Mouse (Mus musculus) heart, embryonic 14.5 days (tissue): ENCODE results near the gene Clic1. TPM values are rescaled to one million over a fixed set of nuclear protein-coding genes. Genes with fewer than 3 reads are reported as not detected.

Source experiments
- ATAC-seq: fragments of 200-750 bp; cut with Nextera tagmentation; 2 replicates; pipeline ENCODE4 v1.8.0; 2017; ENCODE audit warnings: low read depth, moderate TSS enrichment; ENCODE audit not compliant: insufficient number of reproducible peaks, insufficient read depth, low FRiP score
- H3K27ac ChIP-seq, 2 experiments: fragments of 200-500 bp in 1 of 2; fragments of 300-500 bp in 1 of 2; sonication (generic) in 1 of 2; replicated peaks in 1 of 2; 2 replicates each; pipeline ENCODE4 v1.5.1; 2012 to 2014; ENCODE audit warnings: low read depth in 2 of 2, low read length in 2 of 2, control low read depth in 1 of 2, mild to moderate bottlenecking in 1 of 2, mixed read lengths in 1 of 2; ENCODE audit not compliant: control insufficient read depth in 1 of 2, insufficient read depth in 1 of 2
- H3K27me3 ChIP-seq: fragments of 300-500 bp; sonication (generic); 2 replicates; pipeline ENCODE4 v1.6.1; 2014; ENCODE audit warnings: mild to moderate bottlenecking, low read length, control low read depth; ENCODE audit not compliant: control insufficient read depth, insufficient read depth
- H3K36me3 ChIP-seq: fragments of 300-500 bp; sonication (generic); 2 replicates; pipeline ENCODE4 v1.6.1; 2014; ENCODE audit warnings: mild to moderate bottlenecking, control low read depth, low read length, mixed read lengths; ENCODE audit not compliant: control insufficient read depth, insufficient read depth
- H3K4me1 ChIP-seq, 2 experiments: fragments of 200-500 bp in 1 of 2; fragments of 300-500 bp in 1 of 2; sonication (generic) in 1 of 2; 2 replicates each; pipeline ENCODE4 v1.6.1; 2012 to 2014; ENCODE audit warnings: low read length in 2 of 2, control low read depth in 1 of 2, mixed read lengths in 1 of 2; ENCODE audit not compliant: control insufficient read depth in 2 of 2, insufficient read depth in 2 of 2
- H3K4me2 ChIP-seq: fragments of 300-500 bp; sonication (generic); 2 replicates; pipeline ENCODE4 v1.6.1; 2014; ENCODE audit warnings: mild to moderate bottlenecking, low read length
- H3K4me3 ChIP-seq, 2 experiments: fragments of 200-500 bp in 1 of 2; fragments of 300-500 bp in 1 of 2; sonication (generic) in 1 of 2; 2 replicates each; pipeline ENCODE4 v1.5.1; 2012 to 2014; ENCODE audit warnings: low read length in 2 of 2, mild to moderate bottlenecking in 2 of 2, control low read depth in 1 of 2, low read depth in 1 of 2, moderate library complexity in 1 of 2; ENCODE audit not compliant: control insufficient read depth in 1 of 2, insufficient read depth in 1 of 2
- H3K9ac ChIP-seq: fragments of 300-500 bp; sonication (generic); 2 replicates; pipeline ENCODE4 v1.6.1; 2014; ENCODE audit warnings: mild to moderate bottlenecking, low read length
- H3K9me3 ChIP-seq: fragments of 300-500 bp; sonication (generic); 2 replicates; pipeline ENCODE4 v1.6.1; 2016; ENCODE audit warnings: low read length, control low read depth; ENCODE audit not compliant: control insufficient read depth
- WGBS: fragments of 180-500 bp; shearing (Covaris S2); extraction: QIAGEN DNeasy Blood & Tissue Kit; methylation state at CpG from one replicate; pipeline ENCODE4 v1.1.7; 2014; 5-methylcytosine and 5-hydroxymethylcytosine counted together
- polyA plus RNA-seq: library from polyadenylated mRNA; unstranded; fragments of >200 nt; fragmentation: Nextera tagmentation; extraction: Ambion mirVana; gene quantifications from 2 replicates; pipeline ENCODE4 v1.2.1, GENCODE M21; 2014

The Clic1 gene
- polyA plus RNA-seq, 1 experiment from 2014 or later: 108 TPM

GRCm38 (mm10) chr17:35074097-35074496 is 24.3 kb downstream of the Clic1 start:
- ATAC-seq: no peak
- H3K27ac ChIP-seq: no peak overlapping the region
- H3K4me2 ChIP-seq: no peak overlapping the region
- no peak overlapping the region for H3K9ac ChIP-seq
- no peaks in the 10 kb centered on the region for H3K9me3 ChIP-seq
- H3K4me3 ChIP-seq: no peak overlapping the region
- H3K4me1 ChIP-seq: peaks cover 3 to 11% of the 10 kb centered on the region in 2 experiments; a peak in 3 of 4 replicates
- H3K36me3 ChIP-seq: no peaks in the 10 kb centered on the region
- 47% methylated on average over 17 of the region's 17 CpGs for WGBS
- H3K27me3 ChIP-seq: no peaks in the 10 kb centered on the region

DNA sequence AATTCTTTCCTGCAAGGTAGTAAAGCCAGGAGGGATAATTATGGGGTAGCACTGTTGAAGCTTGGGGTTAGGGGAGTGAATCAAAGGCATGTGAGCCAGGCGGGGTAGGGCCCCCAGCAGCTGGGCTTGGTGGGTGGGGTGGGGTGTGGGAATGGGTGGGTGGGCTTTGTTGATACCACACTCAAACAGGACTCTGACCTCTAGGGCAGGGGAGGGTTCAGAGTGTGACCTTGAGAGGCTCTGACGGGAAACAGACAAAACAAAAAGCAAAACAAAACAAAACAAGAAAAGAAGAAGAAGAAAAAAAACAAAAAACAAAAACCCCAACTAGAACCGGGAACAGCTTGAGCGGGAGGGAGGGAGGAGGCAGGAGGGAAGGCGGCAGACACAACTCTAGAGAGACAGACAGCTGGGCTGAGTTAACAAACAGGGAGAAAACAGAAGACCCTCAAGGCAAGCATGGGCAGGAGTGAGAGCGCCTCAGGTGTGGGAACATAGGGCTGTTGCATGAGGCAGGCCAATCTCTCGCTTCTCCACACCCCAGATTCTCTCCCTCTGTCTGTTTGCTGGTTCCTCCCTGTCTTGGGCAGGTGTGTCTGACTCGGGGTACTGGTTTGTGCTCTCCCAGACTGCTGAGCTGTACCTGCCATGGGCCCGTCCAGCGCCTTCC is 26.9 kb downstream of the Clic1 start, which contains the start of gene Ly6g6e:
Ly6g6e (plus strand) TSS at position 396 of the 670 bp plus-strand sequence.
- Histone ChIP-seq H3K27me3 (0 out of 2 replicates have a peak, but pooled peaks cover 4% of the 10 kb centered on the region), H3K27ac (peak within 1 kb of the TSS in 1 of 2 experiments; percentile 59; a peak in 2 of 4 replicates), H3K4me1 (peaks cover 15 to 20% of the 10 kb centered on the region in 2 experiments), H3K9ac (peak within 1 kb of the TSS; percentile 75), H3K4me3 (peak within 1 kb of the TSS; percentile 30 to 34), H3K4me2 (peak within 1 kb of the TSS; percentile 69), H3K9me3 (no peaks in the 10 kb centered on the region), H3K36me3 (no peaks in the 10 kb centered on the region)
- no peak for ATAC-seq
- WGBS: 42% methylated on average over 10 of the region's 10 CpGs

DNA sequence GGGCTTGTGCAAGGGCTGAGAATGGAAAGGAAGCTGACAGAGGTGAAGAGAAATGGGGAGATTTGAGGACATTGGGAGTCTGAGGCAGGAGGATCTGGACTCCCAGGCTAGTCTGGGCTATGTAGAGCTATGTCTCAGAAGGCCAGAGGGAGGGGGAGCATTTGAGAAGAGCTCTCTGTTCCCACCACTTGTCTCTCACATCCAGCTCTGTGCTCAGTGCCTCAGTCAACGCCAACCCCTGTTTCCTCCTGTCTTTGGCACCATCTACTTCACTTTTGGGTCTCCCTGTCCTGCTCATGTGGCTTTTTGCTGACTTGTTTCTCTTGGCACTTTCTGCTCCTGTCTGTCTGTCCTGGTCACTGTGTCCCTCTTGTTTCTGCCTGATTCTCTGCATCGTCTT is 27.5 kb downstream of the Clic1 start:
- Histone ChIP-seq H3K36me3 (no peaks in the 10 kb centered on the region), H3K9me3 (no peaks in the 10 kb centered on the region), H3K4me3 (peak overlapping the region; percentile 30 to 34; a peak in 3 of 4 replicates), H3K4me2 (peak overlapping the region; percentile 69), H3K27ac (peak overlapping the region in 1 of 2 experiments; percentile 59; a peak in 2 of 4 replicates), H3K9ac (peak overlapping the region; percentile 75), H3K27me3 (0 out of 2 replicates have a peak, but pooled peaks cover 4% of the 10 kb centered on the region), H3K4me1 (peaks cover 15 to 20% of the 10 kb centered on the region in 2 experiments)
- ATAC-seq: no peak
- 43% methylated on average over 2 of the region's 2 CpGs for WGBS

GRCm38 (mm10) chr17:35077786-35078233 is 28.0 kb downstream of the Clic1 start, which contains the start of gene Ly6g6d:
TSS of gene Ly6g6d (minus strand) at chr17:35078065.
- H3K9ac ChIP-seq: peak within 1 kb of the TSS; percentile 75
- peak within 1 kb of the TSS; percentile 69 for H3K4me2 ChIP-seq
- WGBS: 13% methylated on average over 14 of the region's 14 CpGs
- 0 out of 2 replicates have a peak, but pooled peaks cover 4% of the 10 kb centered on the region for H3K27me3 ChIP-seq
- peak within 1 kb of the TSS in 1 of 2 experiments; percentile 59; a peak in 2 of 4 replicates for H3K27ac ChIP-seq
- H3K4me3 ChIP-seq: peak within 1 kb of the TSS; percentile 30 to 34
- no peaks in the 10 kb centered on the region for H3K9me3 ChIP-seq
- peak; percentile 70; the same call in 1 of the 2 replicates for ATAC-seq
- peaks cover 15 to 20% of the 10 kb centered on the region in 2 experiments for H3K4me1 ChIP-seq
- H3K36me3 ChIP-seq: no peaks in the 10 kb centered on the region

GRCm38 (mm10) chr17:35079778-35080177 is 30.0 kb downstream of the Clic1 start:
- Histone ChIP-seq H3K4me1 (peaks cover 15 to 20% of the 10 kb centered on the region in 2 experiments), H3K27me3 (0 out of 2 replicates have a peak, but pooled peaks cover 4% of the 10 kb centered on the region), H3K9ac (peak overlapping the region; percentile 40; the same call in 1 of the 2 replicates), H3K4me2 (peak overlapping the region; percentile 56), H3K36me3 (no peaks in the 10 kb centered on the region), H3K27ac (0 out of 4 replicates have a peak overlapping the region, but pooled peaks of 1 of the 2 experiments have one; percentile 1), H3K9me3 (no peaks in the 10 kb centered on the region), H3K4me3 (peak overlapping the region; percentile 8 to 16; a peak in 2 of 4 replicates)
- 0 out of 2 replicates have a peak, but pooled peaks have one; percentile 12 for ATAC-seq
- WGBS: 2% methylated on average over 9 of the region's 9 CpGs

- H3K27ac ChIP-seq: 0 out of 4 replicates have a peak overlapping the region, but pooled peaks of 1 of the 2 experiments have one; percentile 1
- no peak for ATAC-seq
- no peaks in the 10 kb centered on the region for H3K9me3 ChIP-seq
- peak overlapping the region; percentile 56 for H3K4me2 ChIP-seq
- 0 out of 2 replicates have a peak, but pooled peaks cover 4% of the 10 kb centered on the region for H3K27me3 ChIP-seq
- H3K4me3 ChIP-seq: no peak overlapping the region
- peak overlapping the region; percentile 40; the same call in 1 of the 2 replicates for H3K9ac ChIP-seq
- 27% methylated on average over 6 of the region's 6 CpGs for WGBS
- peaks cover 15 to 20% of the 10 kb centered on the region in 2 experiments for H3K4me1 ChIP-seq
- no peaks in the 10 kb centered on the region for H3K36me3 ChIP-seq
Measured at GRCm38 (mm10) chr17:35080248-35080647, 30.5 kb downstream of the Clic1 start.

DNA sequence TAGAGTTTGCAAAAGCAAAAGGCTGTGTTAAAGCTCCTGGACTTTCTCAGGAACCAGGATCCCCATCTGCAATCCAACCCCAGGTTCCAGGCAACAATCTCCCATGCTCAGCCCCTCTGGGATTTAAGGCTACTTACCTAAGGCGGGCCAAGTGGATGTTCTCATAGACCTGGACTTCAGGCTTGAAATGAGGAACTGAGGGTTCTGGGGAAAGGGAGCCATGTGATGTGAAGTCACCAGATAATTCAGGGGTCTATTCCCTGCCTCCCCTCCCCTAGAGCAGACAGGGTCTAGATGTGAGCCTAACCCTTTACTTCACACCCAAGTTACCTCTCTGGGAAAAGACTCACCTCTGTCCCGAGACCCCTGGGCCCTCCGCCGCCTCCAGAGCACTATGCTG is 30.9 kb downstream of the Clic1 start:
- 87% methylated on average over 4 of the region's 4 CpGs for WGBS
- no peak overlapping the region for H3K27ac ChIP-seq
- peaks cover 15 to 20% of the 10 kb centered on the region in 2 experiments for H3K4me1 ChIP-seq
- no peak overlapping the region for H3K4me3 ChIP-seq
- H3K4me2 ChIP-seq: no peak overlapping the region
- H3K9ac ChIP-seq: peak overlapping the region; percentile 40; the same call in 1 of the 2 replicates
- H3K9me3 ChIP-seq: no peaks in the 10 kb centered on the region
- ATAC-seq: no peak
- 0 out of 2 replicates have a peak, but pooled peaks cover 4% of the 10 kb centered on the region for H3K27me3 ChIP-seq
- no peaks in the 10 kb centered on the region for H3K36me3 ChIP-seq
